8 mouse cellular contexts compared by ENCODE assay signal in genomic region chr7:90444206-90444605, GRCm38 (mm10). TPM values are rescaled to one million over a fixed set of nuclear protein-coding genes. Genes with fewer than 3 reads are reported as not detected.
DNase-seq lines count a peak whose midpoint lies in the region; ATAC-seq and TF ChIP-seq lines count a peak whose summit lies in the region.

No protein-coding gene starts in this region.

- 0% methylated on average over 6 of the region's 6 CpGs for WGBS in lung, embryonic 16.5 days
- 0% methylated on average over 6 of the region's 6 CpGs for WGBS in liver, postnatal 0 days (ENCODE audit: insufficient replicate concordance)

- no peaks in the 10 kb centered on the region for H3K27me3 ChIP-seq in lung, embryonic 16.5 days (ENCODE audit: control insufficient read depth, insufficient read depth, low read depth, low read length)
- H3K27me3 ChIP-seq in liver, postnatal 0 days (ENCODE audit: insufficient read depth, low read length): no peaks in the 10 kb centered on the region

- DNase-seq in lung, postnatal 25 days (ENCODE audit: low spot score): no peak
- DNase-seq in brain, embryonic 14.5 days (ENCODE audit: low read depth): peak; percentile 42
- peak; percentile 20 to 25 for DNase-seq in heart, postnatal 10 days
- no peak for DNase-seq in liver, postnatal 0 days
- no peak for DNase-seq in right cerebral cortex, postnatal 4 days
- DNase-seq in left cerebral cortex, adult 11 months (ENCODE audit: low spot score): no peak

- H3K4me3 ChIP-seq in lung, embryonic 16.5 days (ENCODE audit: low read length): peak overlapping the region; percentile 97
- H3K4me3 ChIP-seq in liver, postnatal 0 days (ENCODE audit: low read depth, low read length): peak overlapping the region; percentile 91

- peaks cover 3% of the 10 kb centered on the region; the same call in 1 of the 2 replicates for H3K36me3 ChIP-seq in lung, embryonic 16.5 days (ENCODE audit: control insufficient read depth, insufficient read depth, low read length)
- H3K36me3 ChIP-seq in liver, postnatal 0 days (replicated peaks; ENCODE audit: insufficient read depth, low read length): peaks cover 7% of the 10 kb centered on the region

- ATAC-seq in lung, embryonic 16.5 days (ENCODE audit: low read depth): no peak
- no peak for ATAC-seq in liver, postnatal 0 days
- no peak for ATAC-seq in megakaryocyte progenitor cell, adult 5-6 weeks (replicated peaks; ENCODE audit: poor library complexity)

- H3K4me2 ChIP-seq in lung, embryonic 16.5 days (ENCODE audit: low read depth, low read length): peak overlapping the region; percentile 60
- H3K4me2 ChIP-seq in liver, postnatal 0 days (ENCODE audit: low read depth, low read length): peak overlapping the region; percentile 84

- H3K9ac ChIP-seq in lung, embryonic 16.5 days (ENCODE audit: low read length): peak overlapping the region; percentile 99
- peak overlapping the region; percentile 96 for H3K9ac ChIP-seq in liver, postnatal 0 days (replicated peaks)

- no peaks in the 10 kb centered on the region for H3K9me3 ChIP-seq in lung, embryonic 16.5 days (ENCODE audit: control insufficient read depth, low read length)
- no peaks in the 10 kb centered on the region for H3K9me3 ChIP-seq in liver, postnatal 0 days (ENCODE audit: low read length)

- H3K27ac ChIP-seq in lung, embryonic 16.5 days (ENCODE audit: low read length): no peak overlapping the region
- H3K27ac ChIP-seq in liver, postnatal 0 days (ENCODE audit: low read depth): peak overlapping the region; percentile 99

- no peak for TF ChIP-seq POLR2A in brain, embryonic 14.5 days (IDR thresholded peaks at IDR 0.05; ENCODE audit: borderline replicate concordance, extremely low read depth, insufficient read depth, insufficient read length, poor library complexity, severe bottlenecking)

- intact Hi-C loops in heart, postnatal 10 days (cut with DNase I): no loop called here

- TF ChIP-seq EP300 in liver, postnatal 0 days (IDR thresholded peaks at IDR 0.05; ENCODE audit: low read depth): no peak

- TF ChIP-seq CTCF in brain, embryonic 14.5 days (IDR thresholded peaks at IDR 0.05; ENCODE audit: borderline replicate concordance, extremely low read depth, insufficient read depth, insufficient read length): no peak
- TF ChIP-seq CTCF in liver, postnatal 0 days (IDR thresholded peaks at IDR 0.05; ENCODE audit: low read depth): no peak

- no peaks in the 10 kb centered on the region; the same call in 1 of the 2 replicates for H3K4me1 ChIP-seq in lung, embryonic 16.5 days (replicated peaks; ENCODE audit: control insufficient read depth, insufficient read depth, low read length)
- peaks cover 5% of the 10 kb centered on the region; the same call in 1 of the 2 replicates for H3K4me1 ChIP-seq in liver, postnatal 0 days (ENCODE audit: insufficient read depth)

RNA-seq across cellular contexts. Expression of gene Crebzf, which starts 1.7 kb away (rescaled TPM):
- polyA plus RNA-seq in lung, embryonic 16.5 days (2015; fragmentation: Nextera tagmentation; extraction: Ambion mirVana): 15.6 and 16.2 TPM in 2 replicates
- polyA plus RNA-seq in brain, embryonic 14.5 days (2012; rRNA removed): 123 and 174 TPM in 2 replicates
- total RNA-seq in heart, postnatal 10 days (2021): 10 to 100 TPM; 30.2 to 32.2 TPM
- 11.1 and 11.5 TPM in 2 replicates for polyA plus RNA-seq in liver, postnatal 0 days (2015; fragmentation: Nextera tagmentation; extraction: Ambion mirVana)
- total RNA-seq in megakaryocyte progenitor cell, adult 5-6 weeks (2015): 104 and 106 TPM in 2 replicates
- 55.0 and 76.4 TPM in 2 replicates for total RNA-seq in megakaryocyte progenitor cell, adult 5-6 weeks (2017)

RNA-seq across cellular contexts. Expression of gene Tmem126a, which starts 12.8 kb away (rescaled TPM):
- 86.0 and 94.1 TPM in 2 replicates for polyA plus RNA-seq in lung, embryonic 16.5 days (2015; fragmentation: Nextera tagmentation; extraction: Ambion mirVana)
- polyA plus RNA-seq in brain, embryonic 14.5 days (2012; rRNA removed): 48.6 and 62.6 TPM in 2 replicates
- 10 to 100 TPM; 94.9 to 96.0 TPM for total RNA-seq in heart, postnatal 10 days (2021)
- polyA plus RNA-seq in liver, postnatal 0 days (2015; fragmentation: Nextera tagmentation; extraction: Ambion mirVana): 59.9 and 67.3 TPM in 2 replicates
- total RNA-seq in megakaryocyte progenitor cell, adult 5-6 weeks (2015): 68.0 and 68.4 TPM in 2 replicates
- 28.2 and 42.1 TPM in 2 replicates for total RNA-seq in megakaryocyte progenitor cell, adult 5-6 weeks (2017)

RNA-seq across cellular contexts. Expression of gene Ccdc89, which starts 17.8 kb away (rescaled TPM):
- 2.1 TPM in 2 replicates for polyA plus RNA-seq in lung, embryonic 16.5 days (2015; fragmentation: Nextera tagmentation; extraction: Ambion mirVana)
- 1.1 and 1.5 TPM in 2 replicates for polyA plus RNA-seq in brain, embryonic 14.5 days (2012; rRNA removed)
- under 1 TPM; 0.17 to 0.27 TPM for total RNA-seq in heart, postnatal 10 days (2021)
- 0.09 and 0.19 TPM in 2 replicates for polyA plus RNA-seq in liver, postnatal 0 days (2015; fragmentation: Nextera tagmentation; extraction: Ambion mirVana)
- total RNA-seq in megakaryocyte progenitor cell, adult 5-6 weeks (2015): not detected in 2 replicates
- 0.54 and 0.58 TPM in 2 replicates for total RNA-seq in megakaryocyte progenitor cell, adult 5-6 weeks (2017)

RNA-seq across cellular contexts. Expression of gene Tmem126b, which starts 31.6 kb away (rescaled TPM):
- 33.9 and 34.5 TPM in 2 replicates for polyA plus RNA-seq in lung, embryonic 16.5 days (2015; fragmentation: Nextera tagmentation; extraction: Ambion mirVana)
- polyA plus RNA-seq in brain, embryonic 14.5 days (2012; rRNA removed): 16.8 and 21.0 TPM in 2 replicates
- total RNA-seq in heart, postnatal 10 days (2021): 10 to 100 TPM; 17.0 to 19.6 TPM
- 11.2 and 11.3 TPM in 2 replicates for polyA plus RNA-seq in liver, postnatal 0 days (2015; fragmentation: Nextera tagmentation; extraction: Ambion mirVana)
- 9.3 and 12.1 TPM in 2 replicates for total RNA-seq in megakaryocyte progenitor cell, adult 5-6 weeks (2015)
- total RNA-seq in megakaryocyte progenitor cell, adult 5-6 weeks (2017): 11.3 and 12.8 TPM in 2 replicates

RNA-seq across cellular contexts. Expression of gene Dlg2, which starts 32.3 kb away (rescaled TPM):
- polyA plus RNA-seq in lung, embryonic 16.5 days (2015; fragmentation: Nextera tagmentation; extraction: Ambion mirVana): 1.1 and 1.2 TPM in 2 replicates
- 28.0 and 38.6 TPM in 2 replicates for polyA plus RNA-seq in brain, embryonic 14.5 days (2012; rRNA removed)
- total RNA-seq in heart, postnatal 10 days (2021): 1 to 10 TPM; 1.9 to 3.4 TPM
- 0.41 and 0.47 TPM in 2 replicates for polyA plus RNA-seq in liver, postnatal 0 days (2015; fragmentation: Nextera tagmentation; extraction: Ambion mirVana)
- total RNA-seq in megakaryocyte progenitor cell, adult 5-6 weeks (2015): 0.54 and 1.1 TPM in 2 replicates
- total RNA-seq in megakaryocyte progenitor cell, adult 5-6 weeks (2017): 0.25 and 2.1 TPM in 2 replicates

Comparison
In these comparisons a context has a peak if more than half of its experiments do, and no peak if none do; other contexts are left out.
1. DNase-seq: peak in brain, embryonic 14.5 days (single experiment) and heart, postnatal 10 days (2 of 2); none in lung, postnatal 25 days (single experiment), liver, postnatal 0 days (single experiment), right cerebral cortex, postnatal 4 days (single experiment) and left cerebral cortex, adult 11 months (single experiment).